Mouse (Mus musculus) heart, adult 8-10 months (tissue): ENCODE measurements around the gene Arhgap28. TPM values are rescaled to one million over a fixed set of nuclear protein-coding genes. Genes with fewer than 3 reads are reported as not detected.

Experiments
- DNase-seq: peaks from one replicate; pipeline ENCODE4 v3.0.0; 2022; ENCODE audit warnings: low spot score
- total RNA-seq, 4 experiments: library from RNA; stranded (reverse); gene quantifications; 2 replicates each; pipeline ENCODE4 v1.2.4; 2022

The Arhgap28 gene
- total RNA-seq, 4 experiments from 2014 or later, result 1.3 to 2.4 (median 2.0) TPM

DNA sequence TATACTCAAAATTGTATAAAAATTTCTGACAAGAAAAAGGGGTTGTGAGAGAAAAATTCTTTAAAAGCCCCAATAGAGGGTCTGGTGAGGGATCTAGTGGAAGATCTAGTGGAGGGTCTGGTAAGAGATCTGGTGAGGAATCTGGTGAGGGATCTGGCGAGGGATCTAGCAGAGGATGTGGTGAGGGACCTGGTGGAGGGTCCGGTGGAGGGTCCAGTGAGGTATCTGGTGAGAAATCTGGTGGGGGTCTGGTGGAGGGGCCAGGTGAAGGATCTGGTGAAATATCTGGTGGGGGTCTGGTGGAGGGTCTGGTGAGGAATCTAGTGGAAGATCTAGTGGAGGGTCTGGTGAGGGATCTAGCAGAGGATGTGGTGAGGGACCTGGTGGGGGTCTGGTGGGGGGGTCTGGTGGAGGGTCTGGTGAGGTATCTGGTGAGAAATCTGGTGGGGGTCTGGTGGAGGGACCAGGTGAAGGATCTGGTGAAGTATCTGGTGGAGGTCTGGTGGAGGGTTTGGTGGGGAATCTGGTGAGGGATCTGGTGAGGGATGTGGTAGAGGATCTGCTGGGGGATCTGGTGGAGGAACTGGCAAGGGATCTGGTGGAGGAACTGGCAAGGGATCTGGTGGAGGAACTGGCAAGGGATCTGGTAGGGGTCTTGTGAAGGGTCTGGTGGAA, 10.4 kb downstream of the Arhgap28 start:
- DNase-seq, result no peak

- no peak for DNase-seq
Measured at GRCm38 (mm10) chr17:67989716-67990115, 14.2 kb downstream of the Arhgap28 start.

DNA sequence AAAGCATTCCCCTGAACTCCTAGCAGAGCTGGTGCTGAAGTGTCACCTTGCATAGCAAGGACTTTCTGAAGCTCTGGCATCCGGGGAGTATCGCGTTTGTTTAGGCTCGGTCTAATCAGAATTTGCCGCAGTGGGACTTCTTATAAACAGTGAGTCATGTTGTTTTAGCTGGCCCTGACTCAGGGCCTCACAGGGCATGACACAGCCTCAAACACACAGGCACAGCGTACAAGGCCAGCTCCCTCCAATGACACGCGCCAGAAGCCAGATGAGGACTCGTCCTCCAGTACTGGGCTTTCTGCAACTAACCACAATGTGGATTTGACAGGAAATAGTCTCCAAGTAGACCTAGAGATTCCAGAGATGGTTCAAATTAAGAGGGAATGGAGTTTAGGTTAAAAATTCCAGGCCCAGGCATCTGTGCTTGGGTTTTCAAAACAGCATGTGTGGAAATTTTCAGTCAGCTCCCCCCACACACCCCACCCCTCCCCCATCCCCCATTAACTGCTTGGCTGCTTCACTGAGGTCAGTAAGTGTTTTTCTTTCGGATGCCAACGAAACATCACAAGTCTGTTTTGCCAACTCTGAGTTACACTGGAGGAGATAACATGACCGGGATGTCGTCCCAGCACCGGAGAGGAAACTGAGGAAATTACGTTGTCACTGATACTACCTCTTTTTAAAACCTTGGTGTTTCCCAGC, 14.8 kb downstream of the Arhgap28 start:
- DNase-seq, result peak; percentile 64

DNA sequence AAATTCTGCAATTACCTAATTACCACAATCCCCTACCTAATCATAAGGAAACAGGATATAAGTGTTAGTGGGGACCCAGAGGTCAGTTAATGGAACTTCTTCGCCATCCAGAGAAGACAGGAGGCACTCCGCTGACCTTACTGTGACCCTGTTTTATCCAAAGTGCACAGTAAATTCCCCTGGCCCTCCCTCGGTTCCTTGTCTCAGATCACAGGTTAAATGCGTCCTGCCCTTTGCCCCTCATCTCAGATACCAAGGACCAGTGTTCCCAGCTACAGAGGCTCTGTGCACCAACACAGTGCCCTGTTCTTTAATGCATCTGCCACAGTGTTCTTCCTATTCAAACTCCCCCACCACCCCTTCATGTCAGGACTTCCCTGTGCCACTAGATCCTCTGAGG, 18.4 kb downstream of the Arhgap28 start:
- no peak for DNase-seq

- no peak for DNase-seq
Measured at GRCm38 (mm10) chr17:67980573-67980972, 23.3 kb downstream of the Arhgap28 start.

DNA sequence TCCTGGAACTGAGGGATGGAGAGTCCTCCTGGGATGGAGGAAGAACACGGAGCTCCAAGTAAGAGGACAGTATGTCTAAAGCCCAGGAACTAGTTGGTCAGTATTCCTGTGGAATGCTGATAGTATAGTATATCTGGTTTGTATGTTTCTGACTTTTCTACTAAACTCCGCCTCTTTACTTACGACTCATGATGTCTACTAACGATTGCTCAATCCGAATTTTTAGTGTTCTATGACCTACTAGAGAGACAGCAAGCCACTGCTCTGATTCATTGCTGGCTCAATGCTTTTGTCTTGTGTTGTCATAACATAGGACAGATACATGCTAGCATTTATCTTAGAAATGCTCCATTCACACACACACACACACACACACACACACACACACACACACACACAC, 24.7 kb downstream of the Arhgap28 start:
- no peak for DNase-seq

DNA sequence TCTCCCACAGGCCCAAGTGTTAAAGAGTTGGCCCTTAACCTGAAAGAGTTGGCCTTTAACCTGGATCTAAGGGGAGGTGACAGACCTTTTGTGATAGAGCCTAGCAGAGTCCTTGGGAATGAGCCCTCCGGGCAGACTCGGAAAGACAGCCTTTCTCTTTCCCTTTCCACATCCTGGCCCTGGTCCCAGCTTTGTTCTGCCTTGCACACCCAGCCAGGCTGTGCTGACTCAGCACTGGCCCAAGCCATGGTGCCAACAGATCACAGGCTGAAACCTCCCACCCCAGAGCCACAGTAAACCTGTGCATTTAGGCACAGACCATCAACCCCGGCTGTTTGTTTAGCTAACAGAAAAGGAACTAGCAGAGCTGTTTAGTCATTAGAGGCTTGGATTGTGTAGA, 25.1 kb downstream of the Arhgap28 start:
- peak; percentile 58 for DNase-seq

DNA sequence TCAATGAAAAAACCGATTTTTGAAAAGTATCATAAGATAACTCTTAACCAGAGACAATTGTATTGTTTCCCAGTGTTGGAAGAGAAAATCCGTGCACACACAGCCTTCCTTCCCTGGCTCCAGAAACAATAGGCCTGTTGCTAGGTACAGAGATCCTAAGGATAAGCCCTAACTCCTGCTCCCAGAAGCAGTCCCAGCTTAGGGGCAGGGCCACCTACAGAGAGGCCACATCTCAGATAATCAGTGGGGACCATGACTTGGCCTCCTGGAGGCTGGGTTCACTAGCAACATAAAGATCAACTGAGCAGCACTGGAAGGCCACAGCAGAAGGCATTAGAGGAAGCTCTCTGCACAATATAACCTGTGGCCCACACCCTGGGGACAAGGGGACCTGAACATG, 27.5 kb downstream of the Arhgap28 start:
- peak; percentile 20 for DNase-seq

GRCm38 (mm10) chr17:67976027-67976426, 27.9 kb downstream of the Arhgap28 start:
- DNase-seq, result peak; percentile 17

DNA sequence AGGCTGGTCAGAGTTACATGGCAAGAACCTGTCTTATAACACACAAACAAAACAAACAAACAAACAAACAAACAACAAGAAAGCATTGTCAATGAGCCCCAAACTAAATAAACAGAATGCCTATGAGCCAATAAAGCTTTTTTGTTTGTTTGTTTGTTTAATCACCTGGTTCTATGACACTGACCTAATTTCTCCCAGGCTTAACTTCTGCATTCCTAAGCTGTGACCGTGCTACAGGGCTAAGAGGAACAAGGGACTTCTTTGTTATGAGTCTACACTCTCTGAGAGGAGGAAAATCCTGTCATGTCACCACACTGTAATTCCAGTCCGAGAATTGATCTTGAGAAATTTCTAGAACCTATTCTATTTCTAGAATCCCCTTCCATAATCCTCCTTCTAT, 29.2 kb downstream of the Arhgap28 start:
- DNase-seq, result no peak

DNA sequence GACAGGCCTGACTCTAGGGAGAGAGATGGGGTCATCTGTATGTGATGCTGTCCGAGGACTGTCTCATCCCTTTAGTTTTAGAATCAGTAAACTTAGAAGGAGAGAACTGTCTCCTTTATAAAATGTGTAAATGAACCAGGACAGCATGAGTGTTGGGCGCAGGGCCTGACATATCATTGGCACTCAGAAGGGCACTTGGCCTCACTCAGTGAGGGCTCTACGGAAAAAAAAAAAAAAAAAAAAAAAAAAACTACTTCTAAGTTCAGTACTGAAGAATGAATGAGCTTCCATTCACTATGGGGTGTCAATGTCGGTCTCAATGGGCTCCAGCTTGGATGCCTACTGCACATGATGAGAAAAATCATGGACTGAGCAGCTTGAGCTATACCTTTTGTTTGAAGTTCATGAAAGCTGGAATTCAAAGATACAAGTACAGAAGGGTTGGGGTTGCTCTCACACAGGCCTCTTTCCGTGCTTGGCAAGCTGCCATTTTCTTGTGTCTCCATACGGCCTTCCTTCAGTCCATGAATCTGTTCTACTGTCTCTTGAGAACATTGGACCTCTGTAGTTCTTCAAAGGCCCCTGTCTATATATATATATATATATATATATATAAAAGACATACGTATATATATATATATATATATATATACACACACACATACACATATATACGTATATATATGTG, 36.9 kb downstream of the Arhgap28 start:
- no peak for DNase-seq

DNA sequence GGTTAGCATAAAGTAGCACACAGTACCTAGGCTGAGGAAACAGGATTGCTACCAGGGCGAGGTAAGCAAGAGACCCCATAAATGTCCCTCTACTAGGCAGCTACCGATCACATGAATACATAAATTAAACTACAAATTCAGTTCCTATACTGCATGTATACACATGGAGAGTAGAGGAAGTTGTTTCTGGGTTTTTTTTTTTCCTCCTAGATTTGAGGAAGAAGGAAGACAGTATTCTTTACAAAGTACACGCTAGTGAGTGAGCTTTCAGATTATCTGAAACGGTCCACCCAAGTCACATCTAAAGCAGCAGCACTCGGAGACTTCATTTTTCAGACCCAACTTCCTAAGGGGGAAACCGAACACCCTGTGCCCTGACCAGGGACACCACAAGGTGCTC, 41.1 kb downstream of the Arhgap28 start:
- no peak for DNase-seq

DNA sequence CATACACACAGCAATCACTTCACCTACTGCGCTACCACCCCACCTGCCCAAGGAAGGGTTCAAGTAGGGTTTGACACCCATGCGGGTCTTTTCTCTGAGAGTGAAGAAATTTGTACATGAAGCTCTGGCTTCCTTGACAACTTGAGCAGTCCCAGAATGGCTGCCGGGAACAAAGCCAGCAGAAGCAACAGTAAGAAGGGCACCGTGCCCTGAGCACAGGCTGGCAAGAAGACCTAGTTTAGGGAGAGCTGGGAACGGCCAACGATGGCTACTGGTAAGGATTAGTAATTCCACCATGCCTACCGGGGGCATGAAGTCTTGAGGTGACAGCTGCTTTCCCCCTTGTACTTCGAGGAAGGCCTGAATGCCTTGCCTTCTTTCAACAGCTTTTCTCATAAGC, 41.9 kb downstream of the Arhgap28 start:
- no peak for DNase-seq

GRCm38 (mm10) chr17:67958909-67959308, 45.0 kb downstream of the Arhgap28 start:
- DNase-seq, result no peak

GRCm38 (mm10) chr17:67957603-67958002, 46.3 kb downstream of the Arhgap28 start:
- no peak for DNase-seq

GRCm38 (mm10) chr17:67955876-67956690, 47.8 kb downstream of the Arhgap28 start:
- no peak for DNase-seq

- DNase-seq, result no peak
Measured at GRCm38 (mm10) chr17:67954961-67955360, 49.0 kb downstream of the Arhgap28 start.

DNA sequence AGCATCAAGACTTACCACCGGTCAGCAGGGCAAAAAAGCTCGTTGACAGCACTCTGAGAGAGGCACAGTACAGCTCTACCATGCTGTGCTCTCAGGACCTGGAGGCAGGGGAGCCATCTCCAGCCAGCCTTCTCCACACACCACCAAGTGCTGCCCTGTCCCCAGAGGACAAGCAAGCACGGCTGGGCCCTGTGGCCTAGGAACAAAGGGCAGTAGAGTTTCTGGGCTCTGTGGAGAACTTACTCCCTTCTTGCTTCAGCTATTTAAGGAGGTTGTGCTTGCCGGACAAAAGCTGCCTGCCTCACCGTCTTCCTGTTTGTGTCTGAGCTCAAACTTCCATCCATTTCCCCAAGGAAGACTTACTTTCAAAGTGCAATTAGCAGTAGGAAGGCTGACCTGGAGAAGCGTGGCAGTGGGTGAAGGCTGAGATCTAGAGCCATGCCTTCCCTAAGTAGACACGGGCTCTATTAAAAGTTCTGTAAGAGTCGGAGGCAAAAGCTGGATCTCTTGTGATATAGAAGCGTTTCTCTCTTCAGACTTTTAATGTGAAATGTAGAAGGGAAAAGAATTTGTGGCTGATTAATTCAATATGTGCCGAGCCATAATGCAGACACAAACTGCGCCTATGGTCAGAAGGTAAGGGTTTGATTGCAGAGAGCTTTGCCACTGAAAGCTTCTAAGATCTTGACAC, 53.3 kb downstream of the Arhgap28 start:
- peak; percentile 26 for DNase-seq

DNA sequence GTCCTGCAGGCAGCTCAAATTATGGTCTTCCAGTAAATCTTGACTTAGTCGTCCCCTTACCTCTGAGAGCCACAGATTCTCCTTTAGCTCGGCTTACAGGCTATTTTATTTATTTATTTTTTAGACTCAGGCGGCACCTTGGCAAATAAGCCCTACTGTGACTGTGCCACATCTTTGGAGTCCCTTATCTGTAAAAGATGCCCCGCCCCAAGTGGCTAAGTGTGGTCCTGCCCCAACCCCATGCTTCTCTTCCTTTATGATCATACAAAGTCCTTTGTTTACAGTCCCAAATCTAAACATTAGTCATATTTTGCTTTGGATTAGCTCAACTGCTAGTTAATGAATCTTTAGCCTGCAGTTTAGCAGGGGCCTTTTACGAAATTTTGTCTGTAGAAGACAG, 55.3 kb downstream of the Arhgap28 start:
- DNase-seq, result no peak

GRCm38 (mm10) chr17:67945453-67945852, 58.5 kb downstream of the Arhgap28 start:
- DNase-seq, result no peak

DNA sequence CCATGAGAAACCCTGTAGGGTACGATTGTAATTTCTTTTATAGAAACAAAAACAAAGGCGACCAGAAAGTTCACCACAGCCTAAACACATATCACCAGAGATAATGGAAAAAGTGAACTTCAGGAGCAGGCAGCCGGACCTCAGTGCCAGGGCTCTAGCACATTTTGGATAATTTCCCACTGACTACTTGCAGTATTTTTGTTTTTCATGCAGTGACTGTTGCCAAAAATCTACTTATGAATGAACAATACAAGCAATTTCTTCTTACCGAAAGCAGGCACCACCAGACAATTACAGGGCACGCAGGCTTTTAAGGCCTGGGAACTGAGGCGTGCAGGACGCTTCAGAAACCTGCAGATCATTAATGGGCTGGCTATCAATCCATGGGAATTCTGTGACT, 59.7 kb downstream of the Arhgap28 start:
- DNase-seq, result no peak
